Mouse (Mus musculus) CD4-positive, CD25-positive, alpha-beta regulatory T cell (primary cell): ENCODE data around the gene 2210016F16Rik. TPM values are rescaled to one million over a fixed set of nuclear protein-coding genes. Genes with fewer than 3 reads are reported as not detected.

ENCODE experiments used
- polyA plus RNA-seq: library from polyadenylated mRNA; unstranded; fragments of 100-300 nt; shearing (Covaris generic); gene quantifications from one replicate; pipeline ENCODE4 v1.2.1, GENCODE M21; 2017

The 2210016F16Rik gene
- polyA plus RNA-seq: 52.1 TPM

DNA sequence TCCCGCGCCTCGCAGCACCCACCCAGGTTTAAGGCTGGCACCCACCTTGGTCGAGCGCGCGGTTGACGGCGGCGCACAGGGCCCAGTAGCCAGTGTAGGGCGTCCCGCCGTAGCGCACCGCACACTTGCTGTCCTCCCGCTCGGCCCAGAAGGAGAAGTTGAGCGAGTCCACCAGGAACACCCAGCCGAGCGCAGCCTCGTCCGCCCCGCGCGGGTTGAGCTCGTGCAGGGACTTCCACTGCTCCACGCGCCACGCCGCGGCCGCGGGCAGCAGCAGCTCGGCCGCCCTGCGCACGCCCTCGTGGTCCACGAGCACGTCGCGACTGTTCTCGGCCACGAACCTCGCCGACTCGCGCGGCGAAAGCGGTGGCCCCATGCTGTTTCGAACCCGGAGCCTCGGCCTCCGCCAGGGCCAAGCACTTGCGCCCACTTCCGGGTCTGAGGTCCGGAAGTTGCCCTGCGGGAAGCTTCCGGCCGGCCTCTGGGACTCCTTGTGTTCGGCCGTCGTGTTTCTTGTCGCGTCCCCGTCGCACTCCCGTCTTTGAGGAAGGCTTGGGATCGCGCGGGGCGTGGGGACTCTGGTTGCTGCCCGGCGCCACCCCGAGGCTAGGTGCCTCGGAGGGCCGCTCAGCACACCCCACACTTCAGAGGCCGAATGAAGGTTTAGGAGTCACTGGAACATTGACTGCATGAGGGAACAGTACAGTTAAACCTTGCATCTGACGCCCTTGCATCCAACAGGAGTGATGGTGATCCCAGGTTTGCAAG, at the start of gene 2210016F16Rik:
Gene 2210016F16Rik, minus strand, starts transcription at position 447 of the 768 bp plus-strand sequence.

DNA sequence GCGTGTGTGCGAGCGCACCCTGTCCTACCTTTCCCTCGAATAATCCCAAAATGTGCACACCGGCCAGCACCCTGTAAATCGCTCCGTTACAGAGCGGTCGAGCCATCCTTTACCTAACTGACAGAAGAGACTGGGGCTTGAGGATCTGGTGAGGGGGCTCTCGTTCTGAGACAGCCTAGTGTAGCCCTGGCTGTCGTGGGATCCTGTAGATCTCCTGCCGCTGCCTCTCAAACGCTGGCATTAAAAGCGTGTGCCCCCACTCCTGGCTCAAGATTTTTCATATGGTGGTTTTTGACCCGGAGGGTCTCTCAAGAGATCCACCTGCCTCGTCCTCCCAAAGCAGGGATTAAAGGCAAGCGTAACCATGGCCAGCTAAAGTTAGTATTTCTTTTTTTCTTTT, 18.2 kb upstream of the 2210016F16Rik start, which contains the start of gene Hnrnpk:
Gene Hnrnpk, minus strand, starts transcription at position 101 of the 400 bp plus-strand sequence.

DNA sequence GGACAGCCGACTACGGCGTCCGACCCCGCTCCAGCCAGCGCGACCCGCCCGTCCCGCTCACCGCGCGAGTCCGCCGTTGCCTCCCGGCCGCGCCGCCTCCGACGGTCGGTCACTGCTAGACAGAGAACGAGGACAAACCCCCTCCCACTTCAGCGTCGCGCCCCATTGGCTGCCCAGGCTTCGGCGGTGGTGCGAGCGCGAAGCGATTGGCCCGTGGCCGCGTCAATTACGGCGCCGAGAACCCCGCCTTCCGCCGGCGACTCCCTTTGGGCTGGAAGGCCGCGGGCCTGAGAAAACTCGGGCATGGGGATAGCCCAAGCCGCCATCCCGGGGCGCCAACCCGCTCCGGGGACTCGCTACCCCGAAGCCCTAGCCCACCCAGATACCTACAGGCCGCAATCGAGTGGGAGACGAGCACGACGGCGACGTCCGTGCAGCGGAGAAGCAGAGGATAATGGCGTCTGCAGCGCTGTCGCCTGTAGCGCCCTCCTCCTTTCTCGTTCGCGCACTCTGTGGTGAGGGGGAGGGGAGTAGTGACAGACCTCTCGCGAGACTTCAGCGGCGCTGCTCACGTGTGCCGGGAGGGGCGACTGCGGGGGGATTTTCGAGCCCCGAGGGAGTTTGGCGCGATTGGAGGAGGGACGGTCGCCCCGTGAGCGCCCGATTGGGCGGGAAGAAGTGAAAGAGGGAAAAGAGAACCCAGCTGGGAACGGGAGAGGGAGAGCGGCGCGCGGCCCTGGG, 17.1 kb upstream of the 2210016F16Rik start, which contains the start of gene Rmi1:
Gene Rmi1, plus strand, starts transcription at position 246 of the 741 bp plus-strand sequence.

DNA sequence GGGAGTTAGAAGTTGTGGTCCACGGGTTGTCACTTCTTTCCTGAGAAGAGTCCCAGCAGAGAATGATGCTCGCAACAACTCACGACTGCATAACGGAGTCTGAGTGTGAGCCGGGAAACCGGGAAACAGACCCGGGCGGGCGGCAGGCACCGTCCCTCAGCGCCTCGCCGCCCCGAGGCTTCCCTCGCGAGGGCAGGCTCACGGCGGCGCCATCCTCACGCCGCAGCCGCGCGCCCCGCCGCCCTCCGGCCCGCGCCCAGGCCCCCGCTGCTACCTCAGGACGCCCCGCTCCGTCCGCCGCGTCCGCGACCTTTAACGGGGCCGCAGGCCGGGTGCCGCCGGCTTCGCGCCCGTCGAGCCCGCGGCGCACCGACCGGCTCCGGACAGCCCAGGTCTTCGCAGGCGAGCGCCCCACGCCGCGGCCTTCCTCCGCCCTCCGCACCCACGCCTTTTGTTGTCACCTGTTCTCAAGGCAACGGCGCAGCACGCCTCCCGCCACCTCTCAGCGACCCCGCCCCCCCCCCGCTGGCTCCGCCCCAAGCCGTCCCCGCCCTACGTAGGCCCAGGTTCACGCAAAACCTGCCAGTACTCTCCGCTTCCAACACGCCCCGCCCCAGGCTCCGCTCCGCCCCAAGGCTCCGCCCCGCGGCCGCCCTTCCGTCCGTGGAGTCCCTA, 26.3 kb downstream of the 2210016F16Rik start, which contains the start of gene Kif27:
Gene Kif27, minus strand, starts transcription at position 494 of the 675 bp plus-strand sequence.

Other genes starting within 250 kb of the 2210016F16Rik start
- gene Idnk, start 227.6 kb downstream of the 2210016F16Rik start, polyA plus RNA-seq: 159 TPM
- gene Ubqln1, start 169.6 kb downstream of the 2210016F16Rik start, polyA plus RNA-seq: 141 TPM
- gene Gkap1, start 109.5 kb downstream of the 2210016F16Rik start, polyA plus RNA-seq: 0.53 TPM
- not detected for gene Kif27, start 26.1 kb downstream of the 2210016F16Rik start, polyA plus RNA-seq
- gene Rmi1, start 17.0 kb upstream of the 2210016F16Rik start, polyA plus RNA-seq: 39.6 TPM
- gene Hnrnpk, start 18.1 kb upstream of the 2210016F16Rik start, polyA plus RNA-seq: 1,965 TPM
- gene Slc28a3, start 225.7 kb upstream of the 2210016F16Rik start, polyA plus RNA-seq: 0.14 TPM